In the genomic region with DNA sequence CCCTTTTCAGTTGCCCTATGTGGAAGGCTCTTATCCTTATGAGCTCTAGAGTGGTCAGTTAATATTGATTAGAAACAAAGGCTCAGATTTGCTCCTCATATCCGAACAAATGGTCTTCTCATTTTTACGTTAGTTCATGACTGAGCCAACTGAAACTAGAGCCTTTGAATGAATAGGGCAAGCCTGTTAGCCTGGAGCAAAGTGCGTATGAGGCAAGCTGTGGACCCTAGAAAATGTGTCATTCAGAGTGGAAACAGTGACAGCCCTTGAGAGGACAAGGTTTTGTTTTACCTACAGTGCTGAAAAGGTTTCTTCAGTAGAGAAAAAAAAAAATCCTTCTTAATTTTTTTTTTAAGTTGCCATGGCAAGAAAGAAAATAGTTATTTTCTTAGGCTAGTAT, we compare ENCODE assay signal across 26 mouse cellular contexts.
A peak's percentile ranks its signal among the peaks of the same experiment; 100 is the strongest.
DNase-seq lines count a peak whose midpoint lies in the region; ATAC-seq and TF ChIP-seq lines count a peak whose summit lies in the region.
"Had no signal": no experiment of that assay in that cellular context is flagged by ENCODE, and none has a peak within 500 bp of the region (broad histone marks: within the 10 kb centered on the region; RNA-seq: fewer than 3 reads in every experiment).

No protein-coding gene starts in this region.

- H3K9ac ChIP-seq in heart, embryonic 13.5 days, result no peak overlapping the region
- no peak overlapping the region for H3K9ac ChIP-seq in kidney, postnatal 0 days (ENCODE audit: low read depth, low read length)
- no peak overlapping the region for H3K9ac ChIP-seq in CH12.LX (ENCODE audit: insufficient read depth, low read depth)
- H3K9ac ChIP-seq in liver, embryonic 15.5 days, result no peak overlapping the region
- H3K9ac ChIP-seq: embryonic facial prominence, embryonic 12.5 days; forebrain, embryonic 13.5 days; hindbrain, embryonic 13.5 days; midbrain, embryonic 13.5 days had no signal

- no peak for TF ChIP-seq EP300 in CH12.LX (IDR thresholded peaks at IDR 0.05; ENCODE audit: low read length)

- no peak for TF ChIP-seq POLR2A in CH12.LX (IDR thresholded peaks at IDR 0.05; ENCODE audit: low read depth, low read length)

- no peaks in the 10 kb centered on the region for H3K27me3 ChIP-seq in heart, embryonic 13.5 days (replicated peaks)
- H3K27me3 ChIP-seq in heart, embryonic 10.5 days (ENCODE audit: insufficient read depth, poor library complexity, severe bottlenecking), result no peaks in the 10 kb centered on the region
- H3K27me3 ChIP-seq in kidney, postnatal 0 days (ENCODE audit: insufficient read depth, low read length), result no peaks in the 10 kb centered on the region
- H3K27me3 ChIP-seq in CH12.LX (replicated peaks), result no peaks in the 10 kb centered on the region
- no peaks in the 10 kb centered on the region for H3K27me3 ChIP-seq in liver, embryonic 15.5 days
- H3K27me3 ChIP-seq in forebrain, embryonic 10.5 days (ENCODE audit: poor library complexity, severe bottlenecking), result peaks cover 27% of the 10 kb centered on the region
- H3K27me3 ChIP-seq: embryonic facial prominence, embryonic 12.5 days; hindbrain, embryonic 13.5 days; midbrain, embryonic 13.5 days had no signal

- no peak for TF ChIP-seq CTCF in kidney, postnatal 0 days (IDR thresholded peaks at IDR 0.05; ENCODE audit: low read depth)
- TF ChIP-seq CTCF in CH12.LX (conservative IDR thresholded peaks at IDR 0.05 in 1 of 2, IDR thresholded peaks at IDR 0.05 in 1 of 2; ENCODE audit: low read depth in 2 of 2, low read length in 2 of 2), result no peak

- in situ Hi-C loops in CH12.LX (cut with MboI; ENCODE audit: low pct_ligation_motif_present, low pct_unique_long_range_greater_than_20kb, low sequenced_read_pairs), result loop anchor here (25.0 kb wide), 1 partner anchor 896 kb away; no protein-coding TSS in a partner anchor

- DNase-seq in heart, embryonic 10.5 days (ENCODE audit: low spot score), result no peak
- no peak for DNase-seq in kidney, postnatal 0 days (ENCODE audit: low spot score)
- no peak for DNase-seq in kidney, adult 8-10 months
- no peak for DNase-seq in CH12.LX (ENCODE audit: extremely low read depth)
- DNase-seq in forebrain, embryonic 10.5 days (ENCODE audit: extremely low spot score, low spot score), result no peak
- DNase-seq: adrenal gland, postnatal 36 days; cerebellum, adult 18-20 months; cerebellum, postnatal 14 days; heart, postnatal 36 days; kidney, adult 9 months; left cerebral cortex, postnatal 4 days; lung, adult 2 months; lung, postnatal 36 days; right cerebral cortex, postnatal 14 days; thymus, adult 2 months had no signal

- H3K4me3 ChIP-seq in heart, embryonic 13.5 days, result no peak overlapping the region
- no peak overlapping the region for H3K4me3 ChIP-seq in heart, embryonic 10.5 days
- H3K4me3 ChIP-seq in kidney, postnatal 0 days (replicated peaks; ENCODE audit: low read depth, low read length), result no peak overlapping the region
- no peak overlapping the region for H3K4me3 ChIP-seq in CH12.LX (replicated peaks in 1 of 3; ENCODE audit: low read depth in 2 of 3, low read length in 2 of 3, poor library complexity in 1 of 3)
- H3K4me3 ChIP-seq in liver, embryonic 15.5 days (replicated peaks), result no peak overlapping the region
- no peak overlapping the region for H3K4me3 ChIP-seq in forebrain, embryonic 10.5 days
- H3K4me3 ChIP-seq: embryonic facial prominence, embryonic 12.5 days; erythroblast, embryonic 14.5 days; forebrain, embryonic 13.5 days; hindbrain, embryonic 13.5 days; megakaryocyte, embryonic 14.5 days; midbrain, embryonic 13.5 days had no signal

- TF ChIP-seq RAD21 in CH12.LX (IDR thresholded peaks at IDR 0.05; ENCODE audit: low read depth, low read length), result no peak

- peaks cover 87% of the 10 kb centered on the region for H3K36me3 ChIP-seq in heart, embryonic 13.5 days
- peaks cover 49% of the 10 kb centered on the region for H3K36me3 ChIP-seq in heart, embryonic 10.5 days
- peaks cover 4% of the 10 kb centered on the region; the same call in 1 of the 2 replicates for H3K36me3 ChIP-seq in kidney, postnatal 0 days (ENCODE audit: insufficient read depth, low read length)
- peaks cover 0 to 5% of the 10 kb centered on the region in 2 experiments for H3K36me3 ChIP-seq in CH12.LX (replicated peaks in 1 of 2; ENCODE audit: control insufficient read depth in 1 of 2, insufficient read depth in 1 of 2, low read length in 1 of 2)
- no peaks in the 10 kb centered on the region for H3K36me3 ChIP-seq in liver, embryonic 15.5 days (replicated peaks)
- H3K36me3 ChIP-seq in forebrain, embryonic 10.5 days (replicated peaks), result no peaks in the 10 kb centered on the region

- no peaks in the 10 kb centered on the region for H3K9me3 ChIP-seq in heart, embryonic 13.5 days
- H3K9me3 ChIP-seq in heart, embryonic 10.5 days, result no peaks in the 10 kb centered on the region
- H3K9me3 ChIP-seq in kidney, postnatal 0 days (replicated peaks; ENCODE audit: low read length), result no peaks in the 10 kb centered on the region
- H3K9me3 ChIP-seq in CH12.LX (replicated peaks; ENCODE audit: low read length), result no peaks in the 10 kb centered on the region
- no peaks in the 10 kb centered on the region for H3K9me3 ChIP-seq in liver, embryonic 15.5 days (replicated peaks)
- H3K9me3 ChIP-seq in forebrain, embryonic 10.5 days, result no peaks in the 10 kb centered on the region
- H3K9me3 ChIP-seq: embryonic facial prominence, embryonic 12.5 days; forebrain, embryonic 13.5 days; hindbrain, embryonic 13.5 days; megakaryocyte, embryonic 14.5 days; midbrain, embryonic 13.5 days had no signal

- 78% methylated on average over 3 of the region's 3 CpGs for WGBS in heart, embryonic 13.5 days
- WGBS in heart, embryonic 10.5 days, result 83% methylated on average over 3 of the region's 3 CpGs
- 76% methylated on average over 3 of the region's 3 CpGs for WGBS in kidney, postnatal 0 days
- 49% methylated on average over 3 of the region's 3 CpGs for WGBS in liver, embryonic 15.5 days (ENCODE audit: insufficient replicate concordance)
- WGBS in forebrain, embryonic 10.5 days, result 62% methylated on average over 3 of the region's 3 CpGs

- no peak for ATAC-seq in heart, embryonic 13.5 days (ENCODE audit: extremely low read depth, insufficient number of reproducible peaks, low FRiP score, low TSS enrichment)
- ATAC-seq in kidney, postnatal 0 days (replicated peaks; ENCODE audit: low FRiP score, low read depth), result no peak
- ATAC-seq in liver, embryonic 15.5 days (ENCODE audit: insufficient read depth), result no peak
- no peak for ATAC-seq in cerebellum, adult (ENCODE audit: insufficient number of reproducible peaks, low FRiP score, low TSS enrichment)
- ATAC-seq: forebrain, embryonic 13.5 days; midbrain, embryonic 13.5 days had no signal

- no peak overlapping the region for H3K4me2 ChIP-seq in heart, embryonic 13.5 days
- H3K4me2 ChIP-seq in kidney, postnatal 0 days (ENCODE audit: low read length), result no peak overlapping the region
- H3K4me2 ChIP-seq in CH12.LX (ENCODE audit: insufficient read depth, low read depth, poor library complexity, severe bottlenecking), result no peak overlapping the region
- no peak overlapping the region for H3K4me2 ChIP-seq in liver, embryonic 15.5 days
- H3K4me2 ChIP-seq: embryonic facial prominence, embryonic 12.5 days; forebrain, embryonic 13.5 days; heart, embryonic 11.5 days; hindbrain, embryonic 13.5 days; midbrain, embryonic 13.5 days had no signal

- H3K79me2 ChIP-seq in CH12.LX (replicated peaks; ENCODE audit: control insufficient read depth, extremely low read depth, insufficient read depth, poor library complexity, severe bottlenecking), result no peaks in the 10 kb centered on the region

- 0 out of 2 replicates have a peak overlapping the region, but pooled peaks have one; percentile 2 for H3K27ac ChIP-seq in heart, embryonic 13.5 days (replicated peaks)
- H3K27ac ChIP-seq in heart, embryonic 10.5 days, result no peak overlapping the region
- peak overlapping the region; percentile 36; the same call in 1 of the 2 replicates for H3K27ac ChIP-seq in kidney, postnatal 0 days
- no peak overlapping the region for H3K27ac ChIP-seq in CH12.LX (ENCODE audit: insufficient read depth, low read depth)
- H3K27ac ChIP-seq in liver, embryonic 15.5 days (replicated peaks), result peak overlapping the region; percentile 53; the same call in 1 of the 2 replicates
- H3K27ac ChIP-seq in forebrain, embryonic 10.5 days, result no peak overlapping the region
- H3K27ac ChIP-seq: forebrain, embryonic 13.5 days; hindbrain, embryonic 13.5 days; midbrain, embryonic 13.5 days; stomach, postnatal 0 days had no signal

- dilution Hi-C loops in CH12.LX (cut with MboI; ENCODE audit: extremely low pct_ligation_motif_present, extremely low pct_unique_long_range_greater_than_20kb, low sequenced_read_pairs), result no loop called here

- peaks cover 46% of the 10 kb centered on the region for H3K4me1 ChIP-seq in heart, embryonic 13.5 days
- peaks cover 15% of the 10 kb centered on the region for H3K4me1 ChIP-seq in heart, embryonic 10.5 days
- H3K4me1 ChIP-seq in kidney, postnatal 0 days (replicated peaks; ENCODE audit: insufficient read depth, low read length), result peaks cover 24% of the 10 kb centered on the region
- H3K4me1 ChIP-seq in CH12.LX (ENCODE audit: control insufficient read depth in 1 of 2, insufficient read depth in 2 of 2), result peaks cover 9 to 46% of the 10 kb centered on the region in 2 experiments
- peaks cover 3% of the 10 kb centered on the region; the same call in 1 of the 2 replicates for H3K4me1 ChIP-seq in liver, embryonic 15.5 days (replicated peaks)
- peaks cover 13% of the 10 kb centered on the region for H3K4me1 ChIP-seq in forebrain, embryonic 10.5 days

TF ChIP-seq in CH12.LX, 34 proteins besides CTCF, POLR2A, EP300 and RAD21:
- peak; percentile 7; the same call in 1 of the 2 replicates for TF ChIP-seq JUN (IDR thresholded peaks at IDR 0.05; ENCODE audit: insufficient read depth, low read depth, low read length)
- no peak for TF ChIP-seq KAT2A (IDR thresholded peaks at IDR 0.05; ENCODE audit: insufficient replicate concordance, low read length)
- TF ChIP-seq MAX (IDR thresholded peaks at IDR 0.05; ENCODE audit: low read length), result no peak
- no peak for TF ChIP-seq SIN3A (IDR thresholded peaks at IDR 0.05; ENCODE audit: low read length)
- TF ChIP-seq MAZ (IDR thresholded peaks at IDR 0.05; ENCODE audit: low read depth, low read length), result no peak
- TF ChIP-seq ZNF384 (IDR thresholded peaks at IDR 0.05; ENCODE audit: low read depth, low read length), result peak; percentile 61; the same call in 1 of the 2 replicates
- TF ChIP-seq ZKSCAN1 (IDR thresholded peaks at IDR 0.05; ENCODE audit: borderline replicate concordance, low read depth, low read length), result no peak
- no peak for TF ChIP-seq USF1 (IDR thresholded peaks at IDR 0.05; ENCODE audit: low read depth, low read length)
- no peak for TF ChIP-seq USF2 (conservative IDR thresholded peaks at IDR 0.05; ENCODE audit: low read depth, low read length)

Comparison
In these comparisons a context has a peak if more than half of its experiments do, and no peak if none do; other contexts are left out.
1. H3K27ac ChIP-seq: peak in heart, embryonic 13.5 days (single experiment), kidney, postnatal 0 days (single experiment) and liver, embryonic 15.5 days (single experiment); none in heart, embryonic 10.5 days (single experiment), CH12.LX (single experiment) and forebrain, embryonic 10.5 days (single experiment).